ENCODE assay signal across 9 mouse cellular contexts in the genomic region with DNA sequence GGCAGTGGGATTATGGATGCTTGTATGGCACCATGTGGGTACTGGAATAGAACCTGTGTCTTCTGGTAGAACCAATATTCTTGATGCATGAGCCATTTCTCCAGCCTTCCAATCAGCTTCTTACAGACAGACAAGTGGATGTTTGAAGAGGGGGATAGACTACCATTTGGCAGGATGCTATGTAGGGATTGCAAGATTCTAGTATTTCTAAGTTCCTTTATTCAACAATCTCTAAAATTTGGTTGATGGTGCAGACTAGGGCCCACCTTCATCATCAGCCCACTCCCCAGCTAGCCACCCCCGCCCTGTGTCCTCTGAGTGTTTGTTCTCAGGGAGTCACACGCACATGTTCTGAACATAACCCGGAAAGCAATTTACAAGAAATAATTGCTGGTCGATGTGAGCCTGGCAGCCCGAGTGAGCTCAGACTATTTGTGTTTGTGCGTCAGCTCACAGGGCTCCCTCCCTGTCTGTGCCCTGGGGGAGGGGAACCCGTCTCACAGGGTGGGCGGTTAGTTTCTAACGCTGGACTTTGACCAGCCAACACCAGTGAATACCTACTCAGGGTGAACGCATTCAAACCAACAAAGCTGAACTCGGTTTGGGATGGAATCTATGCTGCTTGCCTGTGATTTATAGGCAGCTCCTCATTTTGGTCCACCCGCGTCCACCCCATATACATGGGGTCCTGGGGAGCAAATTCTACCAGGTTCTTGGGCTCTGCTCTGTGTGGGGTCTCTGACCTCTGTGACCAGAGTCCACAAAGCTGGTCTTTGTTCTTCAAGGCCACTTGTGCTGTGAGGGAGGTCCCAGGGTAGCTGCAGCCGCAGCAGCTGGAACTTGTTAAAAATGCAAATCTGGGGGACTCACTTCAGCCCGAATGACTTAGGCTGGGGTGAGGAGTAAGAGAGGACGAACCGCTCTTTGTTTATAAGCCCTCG. TPM values are rescaled to one million over a fixed set of nuclear protein-coding genes. Genes with fewer than 3 reads are reported as not detected.
DNase-seq lines count a peak whose midpoint lies in the region; ATAC-seq and TF ChIP-seq lines count a peak whose summit lies in the region.
"Had no signal": no experiment of that assay in that cellular context is flagged by ENCODE, and none has a peak within 500 bp of the region (broad histone marks: within the 10 kb centered on the region; RNA-seq: fewer than 3 reads in every experiment).

No protein-coding gene starts in this region.

- peak; percentile 33 for DNase-seq in adrenal gland, adult 2 months
- no peak for DNase-seq in adrenal gland, adult 18-20 months (ENCODE audit: low spot score in 2 of 2)
- DNase-seq in embryonic facial prominence, embryonic 14.5 days (ENCODE audit: low spot score) = peak; percentile 90
- DNase-seq in kidney, adult 11 months = peak; percentile 67
- DNase-seq in liver, postnatal 0 days = peak; percentile 80
- DNase-seq in left cerebral cortex, postnatal 4 days = no peak
- no peak for DNase-seq in c-Kit-positive CD71-positive TER-119-positive erythroid progenitor cells, embryonic 14.5 days (ENCODE audit: low spot score)
- no peak for DNase-seq in ovary, postnatal 14 days (ENCODE audit: low spot score)

- TF ChIP-seq EP300 in liver, postnatal 0 days (IDR thresholded peaks at IDR 0.05; ENCODE audit: low read depth) = peak; percentile 58; the same call in 1 of the 2 replicates

- H3K27ac ChIP-seq in embryonic facial prominence, embryonic 14.5 days (replicated peaks; ENCODE audit: low read depth, low read length) = peak overlapping the region; percentile 93
- peak overlapping the region; percentile 94 for H3K27ac ChIP-seq in liver, postnatal 0 days (ENCODE audit: low read depth)

- 5% methylated on average over 18 of the region's 18 CpGs for WGBS in embryonic facial prominence, embryonic 14.5 days
- WGBS in liver, postnatal 0 days (ENCODE audit: insufficient replicate concordance) = 31% methylated on average over 18 of the region's 18 CpGs

- intact Hi-C loops in left cerebral cortex, postnatal 4 days (cut with DNase I) = no loop called here

- H3K4me1 ChIP-seq in embryonic facial prominence, embryonic 14.5 days (ENCODE audit: control insufficient read depth, insufficient read depth, low read length) = peaks cover 46% of the 10 kb centered on the region
- H3K4me1 ChIP-seq in liver, postnatal 0 days (ENCODE audit: insufficient read depth) = peaks cover 17% of the 10 kb centered on the region

- no peaks in the 10 kb centered on the region for H3K9me3 ChIP-seq in embryonic facial prominence, embryonic 14.5 days (ENCODE audit: control insufficient read depth, low read length)
- no peaks in the 10 kb centered on the region for H3K9me3 ChIP-seq in liver, postnatal 0 days (ENCODE audit: low read length)

- TF ChIP-seq CTCF in liver, postnatal 0 days (IDR thresholded peaks at IDR 0.05; ENCODE audit: low read depth) = no peak

- no peaks in the 10 kb centered on the region for H3K27me3 ChIP-seq in embryonic facial prominence, embryonic 14.5 days (replicated peaks; ENCODE audit: control insufficient read depth, insufficient read depth, low read length)
- H3K27me3 ChIP-seq in liver, postnatal 0 days (ENCODE audit: insufficient read depth, low read length) = no peaks in the 10 kb centered on the region

- peak overlapping the region; percentile 1; the same call in 1 of the 2 replicates for H3K4me3 ChIP-seq in embryonic facial prominence, embryonic 14.5 days (ENCODE audit: low read depth, low read length)
- H3K4me3 ChIP-seq in liver, postnatal 0 days (ENCODE audit: low read depth, low read length) = no peak overlapping the region
- H3K4me3 ChIP-seq: erythroblast, embryonic 14.5 days had no signal

- peak overlapping the region; percentile 27 for H3K9ac ChIP-seq in embryonic facial prominence, embryonic 14.5 days (ENCODE audit: low read depth, low read length)
- peak overlapping the region; percentile 52 for H3K9ac ChIP-seq in liver, postnatal 0 days (replicated peaks)

- peak overlapping the region; percentile 44 for H3K4me2 ChIP-seq in embryonic facial prominence, embryonic 14.5 days (ENCODE audit: low read depth, low read length)
- H3K4me2 ChIP-seq in liver, postnatal 0 days (ENCODE audit: low read depth, low read length) = peak overlapping the region; percentile 48

- H3K36me3 ChIP-seq in embryonic facial prominence, embryonic 14.5 days (ENCODE audit: control insufficient read depth, insufficient read depth, low read length) = no peaks in the 10 kb centered on the region
- no peaks in the 10 kb centered on the region for H3K36me3 ChIP-seq in liver, postnatal 0 days (replicated peaks; ENCODE audit: insufficient read depth, low read length)

- ATAC-seq in embryonic facial prominence, embryonic 14.5 days (ENCODE audit: low read depth) = peak; percentile 73
- ATAC-seq in liver, postnatal 0 days = peak; percentile 95

RNA-seq across cellular contexts. Expression of a gene that starts 20.6 kb away (rescaled TPM):
- 1 to 10 TPM; 6.4 to 9.5 TPM for total RNA-seq in adrenal gland, adult 2 months (2021)
- polyA plus RNA-seq in adrenal gland, adult 2 months (2012; rRNA removed) = 14.3 and 16.2 TPM in 2 replicates
- total RNA-seq in adrenal gland, adult 18-20 months (2021) = 1 to 10 TPM; 3.2 to 7.0 TPM
- 3.9 and 4.7 TPM in 2 replicates for polyA plus RNA-seq in embryonic facial prominence, embryonic 14.5 days (2014; fragmentation: Nextera tagmentation; extraction: Ambion mirVana)
- polyA plus RNA-seq in liver, postnatal 0 days (2015; fragmentation: Nextera tagmentation; extraction: Ambion mirVana) = 0.26 and 0.52 TPM in 2 replicates
- not detected for total RNA-seq in left cerebral cortex, postnatal 4 days (2021)
- polyA plus RNA-seq: erythroblast, embryonic 14.5 days had no signal

RNA-seq across cellular contexts. Expression of a gene that starts 34.7 kb away (rescaled TPM):
- 10 to 100 TPM; 46.9 to 53.0 TPM for total RNA-seq in adrenal gland, adult 2 months (2021)
- 6.5 and 7.7 TPM in 2 replicates for polyA plus RNA-seq in adrenal gland, adult 2 months (2012; rRNA removed)
- total RNA-seq in adrenal gland, adult 18-20 months (2021) = 10 to 100 TPM; 40.6 to 42.5 TPM
- polyA plus RNA-seq in embryonic facial prominence, embryonic 14.5 days (2014; fragmentation: Nextera tagmentation; extraction: Ambion mirVana) = 39.5 and 40.2 TPM in 2 replicates
- polyA plus RNA-seq in liver, postnatal 0 days (2015; fragmentation: Nextera tagmentation; extraction: Ambion mirVana) = 62.2 and 64.9 TPM in 2 replicates
- total RNA-seq in left cerebral cortex, postnatal 4 days (2021) = 10 to 100 TPM; 31.2 to 40.7 TPM

RNA-seq across cellular contexts. Expression of a gene that starts 44.2 kb away (rescaled TPM):
- 1 to 10 TPM; 5.1 to 8.5 TPM for total RNA-seq in adrenal gland, adult 2 months (2021)
- 8.4 and 9.4 TPM in 2 replicates for polyA plus RNA-seq in adrenal gland, adult 2 months (2012; rRNA removed)
- total RNA-seq in adrenal gland, adult 18-20 months (2021) = 1 to 10 TPM; 4.3 TPM
- polyA plus RNA-seq in embryonic facial prominence, embryonic 14.5 days (2014; fragmentation: Nextera tagmentation; extraction: Ambion mirVana) = 124 and 127 TPM in 2 replicates
- polyA plus RNA-seq in liver, postnatal 0 days (2015; fragmentation: Nextera tagmentation; extraction: Ambion mirVana) = 14.5 and 15.6 TPM in 2 replicates
- total RNA-seq in left cerebral cortex, postnatal 4 days (2021) = 10 to 100 TPM; 15.5 to 16.2 TPM
- polyA plus RNA-seq: erythroblast, embryonic 14.5 days had no signal

Comparison
In these comparisons a context has a peak if more than half of its experiments do, and no peak if none do; other contexts are left out.
1. DNase-seq: peak in adrenal gland, adult 2 months (single experiment), embryonic facial prominence, embryonic 14.5 days (single experiment), kidney, adult 11 months (single experiment) and liver, postnatal 0 days (single experiment); none in adrenal gland, adult 18-20 months (0 of 2), left cerebral cortex, postnatal 4 days (single experiment), c-Kit-positive CD71-positive TER-119-positive erythroid progenitor cells, embryonic 14.5 days (single experiment) and ovary, postnatal 14 days (single experiment).